Mouse (Mus musculus) kidney, adult 2 months (tissue): ENCODE measurements around the gene Zbtb8a.

Experiments
- CTCF ChIP-seq: fragments of 200-500 bp; conservative IDR thresholded peaks from 2 replicates; pipeline ENCODE4 v1.5.1; 2011; ENCODE audit warnings: low read depth, mild to moderate bottlenecking, control low read depth, low read length, moderate library complexity, mixed read lengths; ENCODE audit not compliant: insufficient read depth, insufficient read length
- POLR2A ChIP-seq: fragments of 200-500 bp; IDR thresholded peaks from one replicate; pipeline ENCODE4 v1.6.1; 2011; ENCODE audit warnings: low read depth, low read length, control low read depth

DNA sequence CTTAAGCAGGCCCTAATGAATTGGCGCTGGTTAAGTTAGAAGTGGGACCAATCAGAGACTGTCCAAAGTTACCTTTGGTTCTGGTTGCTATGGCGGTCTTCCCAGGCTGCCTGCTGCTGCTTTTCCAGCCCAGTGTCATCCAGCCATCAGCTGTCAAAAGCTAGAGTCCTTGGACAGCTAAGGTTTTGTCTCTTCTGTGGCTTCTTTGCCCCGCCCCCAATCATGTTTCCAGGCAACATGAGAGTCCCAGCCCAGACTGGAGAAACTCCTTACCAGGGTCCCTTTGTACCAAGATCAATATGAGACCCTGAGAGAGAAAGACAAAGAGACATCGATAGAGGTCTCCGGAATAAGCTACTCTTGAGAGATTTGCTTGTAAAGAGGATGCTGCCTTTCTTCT, 10.5 kb upstream of the Zbtb8a start:
- TF ChIP-seq POLR2A = no peak
- no peak for TF ChIP-seq CTCF
